Mouse (Mus musculus) large intestine, adult 2 months (tissue): Measurements from ENCODE around the gene Ttll2. TPM values are rescaled to one million over a fixed set of nuclear protein-coding genes. Genes with fewer than 3 reads are reported as not detected.
"Not testable (repeated sequence)": the region's sequence is repeated elsewhere in the genome, so short reads cannot be mapped to it uniquely, and the experiment has no call there.

Experiments
- DNase-seq: peaks from one replicate; pipeline ENCODE4 v3.0.0-alpha.2; 2012; ENCODE audit warnings: low read depth, low spot score
- WGBS: fragments of 180-500 bp; shearing (Covaris S2); methylation state at CpG from one replicate; pipeline ENCODE4 v1.1.7; 2018; 5-methylcytosine and 5-hydroxymethylcytosine counted together
- polyA plus RNA-seq: library from polyadenylated mRNA; depleted of rRNA; stranded (reverse); fragments of >200 nt; gene quantifications from 2 replicates; pipeline ENCODE4 v1.2.3, GENCODE M21; 2012; rRNA removed

The Ttll2 gene
- polyA plus RNA-seq, 1 experiment = 2.1 TPM

DNA sequence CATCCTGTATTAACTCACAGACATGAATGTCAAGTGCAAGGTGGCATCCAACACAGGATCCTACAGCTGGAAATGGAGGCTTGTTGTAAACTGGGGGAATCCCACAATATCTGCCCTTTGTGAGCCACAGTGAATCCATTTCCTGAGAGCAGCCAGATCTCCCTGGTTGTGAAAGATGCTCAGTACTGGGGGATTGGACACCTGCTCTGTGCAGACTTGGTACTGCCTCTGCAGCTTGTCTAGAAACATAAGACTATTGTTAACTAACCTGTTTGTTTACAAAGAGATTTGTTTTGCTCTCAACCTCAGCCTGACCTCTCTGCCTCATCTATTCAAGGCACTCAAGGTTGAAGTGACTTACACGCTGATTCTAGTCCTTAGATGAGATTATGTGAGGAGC lies 13.8 kb upstream of the Ttll2 start:
- 60% methylated on average over 1 of the region's 1 CpGs for WGBS
- DNase-seq = not testable (repeated sequence)

DNA sequence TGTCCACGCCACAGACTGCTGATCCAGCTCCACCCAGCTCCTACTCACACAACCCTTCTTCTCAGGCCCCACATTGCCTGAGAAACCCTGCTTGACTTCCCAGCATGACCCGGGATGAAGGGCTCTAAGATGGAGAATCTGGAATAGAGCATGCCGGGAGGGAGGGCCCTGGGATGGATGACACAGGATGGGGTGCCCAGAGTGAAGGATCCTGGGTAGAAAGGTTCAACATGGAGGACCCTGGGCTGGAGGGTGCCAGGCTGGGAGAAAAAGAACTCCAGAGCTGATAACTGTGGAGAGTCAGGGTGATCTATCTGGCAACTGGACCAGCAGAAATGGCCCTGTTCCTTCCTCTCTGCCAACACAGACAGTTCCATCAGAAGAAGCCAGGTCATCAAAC lies 13.1 kb upstream of the Ttll2 start:
- WGBS = 57% methylated on average over 1 of the region's 3 CpGs

DNA sequence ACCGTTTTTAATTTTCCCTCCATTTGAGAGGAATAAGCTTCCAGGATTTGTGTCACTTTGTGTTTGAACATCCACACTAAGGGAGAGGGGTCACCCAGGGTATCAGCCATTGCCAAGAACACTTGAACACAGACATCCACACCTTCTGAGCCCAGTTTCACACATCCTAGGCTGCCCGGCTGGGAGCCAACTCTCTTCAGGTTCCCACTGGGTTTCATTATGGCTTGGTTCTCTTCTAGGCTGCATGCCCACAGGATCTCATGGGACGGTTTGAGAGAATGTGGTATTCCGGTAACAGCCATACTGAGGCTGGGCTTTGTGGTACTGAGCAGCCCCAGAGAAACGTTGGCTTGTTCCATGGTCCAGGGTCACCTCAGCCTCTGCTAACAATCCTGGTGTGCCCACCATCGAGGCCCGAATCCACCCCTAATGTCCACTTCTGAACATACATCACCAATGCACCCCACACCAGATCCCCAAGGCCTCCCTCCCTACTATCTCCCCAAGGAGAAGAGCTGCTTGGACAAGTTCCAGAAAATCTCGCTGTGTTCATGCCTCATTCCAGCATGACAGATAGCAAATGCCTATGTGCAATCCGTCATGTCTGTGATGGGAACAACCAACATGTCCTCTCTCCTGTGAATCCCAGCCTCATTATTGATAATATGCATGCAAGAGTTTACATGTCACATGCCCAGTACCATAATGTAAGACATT lies 8.4 kb upstream of the Ttll2 start:
- DNase-seq = not testable (repeated sequence)
- 84% methylated on average over 9 of the region's 9 CpGs for WGBS

More for the DNA sequence above, 13.1 kb upstream of the Ttll2 start:
- not testable (repeated sequence) for DNase-seq

DNA sequence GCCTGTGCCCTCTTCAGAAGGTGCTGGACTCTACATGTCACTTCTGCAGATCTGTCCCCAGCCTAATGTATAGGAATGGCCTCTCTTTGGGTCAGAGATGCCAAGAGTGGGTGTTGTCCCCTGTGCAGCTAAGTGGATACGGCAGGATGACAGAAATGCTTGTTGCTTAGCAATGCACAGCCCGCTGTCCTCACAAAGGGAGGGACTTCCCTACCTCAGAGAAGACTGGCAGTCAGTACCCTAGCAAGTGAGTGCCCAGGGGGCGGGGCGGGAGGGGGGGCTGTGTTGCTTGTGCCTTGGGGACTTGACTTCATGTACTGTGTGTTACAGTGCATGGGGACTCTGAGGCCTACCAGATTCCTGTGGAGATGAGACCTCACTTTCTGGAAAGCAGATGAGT lies 7.3 kb upstream of the Ttll2 start:
- not testable (repeated sequence) for DNase-seq
- WGBS = 67% methylated on average over 4 of the region's 4 CpGs

DNA sequence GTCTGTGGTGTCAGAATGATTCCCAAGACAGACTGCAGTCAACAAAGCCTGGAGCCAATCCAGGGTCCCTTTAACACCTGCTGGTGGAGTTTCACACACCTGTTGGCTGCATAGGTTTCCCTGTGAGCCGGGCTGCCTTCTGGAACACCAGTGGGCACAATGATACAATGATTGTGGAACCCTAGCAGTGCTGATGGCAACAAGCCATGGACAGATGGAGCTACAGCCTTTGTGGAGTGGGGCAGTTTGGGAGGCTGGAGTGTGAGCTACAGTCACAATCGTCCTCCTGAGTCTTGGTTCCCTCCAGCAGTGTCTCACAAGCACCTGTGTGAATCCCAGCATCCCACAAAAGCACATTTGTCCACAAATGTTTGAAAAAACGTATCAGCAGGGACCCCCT lies 3.7 kb downstream of the Ttll2 start:
- WGBS = 43% methylated on average over 2 of the region's 3 CpGs
- not testable (repeated sequence) for DNase-seq

DNA sequence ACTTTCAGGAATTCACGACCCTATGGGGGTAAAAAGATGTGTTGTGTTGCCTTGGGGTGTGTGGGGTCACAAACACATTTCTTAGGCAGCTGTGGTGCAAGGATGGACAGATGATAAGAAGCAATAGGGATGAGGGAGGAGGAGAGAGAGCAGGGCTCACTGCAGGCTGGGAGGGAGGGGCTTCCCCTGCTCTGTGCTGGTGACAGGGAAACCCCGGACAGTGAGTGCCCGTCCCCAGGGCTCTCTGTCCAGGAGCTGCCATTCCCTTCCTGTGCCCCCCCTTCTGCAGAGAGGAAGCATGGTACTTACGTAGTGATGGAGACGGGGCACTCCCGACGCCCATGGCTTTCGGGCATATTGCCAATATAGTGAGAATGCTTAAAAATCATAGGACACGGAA lies 15.1 kb downstream of the Ttll2 start:
- not testable (repeated sequence) for DNase-seq
- WGBS = 37% methylated on average over 9 of the region's 9 CpGs

DNA sequence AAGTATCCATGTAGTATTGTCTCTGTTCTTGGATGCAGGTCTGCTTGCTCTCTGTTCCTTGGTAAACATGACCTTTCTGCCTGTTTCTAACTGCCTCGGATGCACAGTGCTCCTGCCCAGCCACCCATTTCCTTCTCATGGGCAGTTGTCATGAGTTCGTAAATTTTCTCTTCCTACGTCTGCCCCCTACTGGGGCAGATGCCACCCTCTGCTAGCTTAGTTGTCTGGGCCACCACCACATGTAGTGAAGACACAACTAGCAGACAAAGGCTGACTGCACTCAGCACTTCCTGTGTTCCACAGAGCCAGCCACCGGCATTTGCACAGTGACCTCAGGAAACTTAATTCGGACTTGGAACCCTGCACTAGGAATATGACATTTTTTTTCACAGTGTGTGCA lies 19.8 kb downstream of the Ttll2 start:
- 50% methylated on average over 4 of the region's 5 CpGs for WGBS
- DNase-seq = not testable (repeated sequence)

DNA sequence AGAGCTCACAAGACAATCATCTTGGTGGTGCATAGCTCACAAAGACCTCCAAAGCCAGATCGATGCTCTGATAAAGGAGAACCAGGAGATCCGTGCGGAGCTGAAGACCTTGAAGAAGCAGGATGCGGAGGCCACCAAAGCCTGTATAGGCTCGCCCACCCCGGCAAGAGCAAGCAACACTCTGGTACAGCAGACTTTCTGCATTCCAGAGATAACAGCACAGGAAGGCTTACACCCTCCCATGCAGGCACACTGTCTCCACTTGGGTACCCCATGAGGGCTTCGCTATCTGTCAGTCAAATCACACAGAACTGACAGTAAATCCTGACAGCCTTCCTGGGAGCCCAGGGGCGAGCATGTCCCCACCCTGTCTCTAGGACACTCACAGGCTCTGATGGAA lies 26.1 kb downstream of the Ttll2 start:
- WGBS = 46% methylated on average over 7 of the region's 8 CpGs
- DNase-seq = not testable (repeated sequence)

DNA sequence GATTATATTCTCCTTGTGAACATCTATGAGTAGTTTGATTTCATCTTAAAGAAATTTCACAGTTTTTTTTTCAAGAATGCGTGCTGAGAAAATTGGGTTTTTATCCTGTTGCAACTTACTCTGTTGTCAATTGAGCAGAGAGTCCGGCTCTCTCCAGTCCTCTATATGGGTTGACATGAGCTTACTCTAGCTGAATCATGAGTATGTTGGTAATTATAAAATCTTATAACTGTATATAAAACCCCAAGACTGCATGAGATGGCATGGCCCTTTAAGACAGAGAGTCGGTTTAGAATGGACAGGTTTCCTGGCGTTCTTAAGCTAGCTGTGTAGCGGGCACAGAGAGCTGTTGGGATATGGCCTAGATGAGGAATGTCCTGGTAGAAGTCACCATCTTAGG lies 28.1 kb downstream of the Ttll2 start, which contains the start of gene Tcp10a:
Gene Tcp10a (plus strand): TSS at position 301 of the 400 bp plus-strand sequence.
- DNase-seq = not testable (repeated sequence)
- 90% methylated on average over 5 of the region's 5 CpGs for WGBS

DNA sequence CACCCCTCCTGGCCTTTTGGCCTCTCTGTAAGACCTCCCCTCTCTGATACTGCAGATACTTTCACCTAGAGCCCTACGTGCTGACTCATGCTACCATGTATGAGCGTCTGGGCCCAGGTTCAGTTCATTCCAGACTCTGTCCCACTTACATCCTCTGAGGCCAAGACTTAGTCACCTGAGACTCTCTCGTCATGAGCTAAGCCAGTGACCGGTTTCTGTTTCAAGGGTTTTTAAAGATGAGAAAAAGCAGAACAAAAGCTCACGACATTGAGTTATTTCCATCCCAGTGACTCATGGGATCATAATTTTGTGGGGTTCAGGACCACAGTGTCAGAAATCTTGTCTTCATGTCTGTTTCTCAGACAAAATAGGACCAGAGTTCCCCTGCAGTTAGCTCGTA lies 32.7 kb downstream of the Ttll2 start:
- DNase-seq = not testable (repeated sequence)
- 76% methylated on average over 6 of the region's 6 CpGs for WGBS

DNA sequence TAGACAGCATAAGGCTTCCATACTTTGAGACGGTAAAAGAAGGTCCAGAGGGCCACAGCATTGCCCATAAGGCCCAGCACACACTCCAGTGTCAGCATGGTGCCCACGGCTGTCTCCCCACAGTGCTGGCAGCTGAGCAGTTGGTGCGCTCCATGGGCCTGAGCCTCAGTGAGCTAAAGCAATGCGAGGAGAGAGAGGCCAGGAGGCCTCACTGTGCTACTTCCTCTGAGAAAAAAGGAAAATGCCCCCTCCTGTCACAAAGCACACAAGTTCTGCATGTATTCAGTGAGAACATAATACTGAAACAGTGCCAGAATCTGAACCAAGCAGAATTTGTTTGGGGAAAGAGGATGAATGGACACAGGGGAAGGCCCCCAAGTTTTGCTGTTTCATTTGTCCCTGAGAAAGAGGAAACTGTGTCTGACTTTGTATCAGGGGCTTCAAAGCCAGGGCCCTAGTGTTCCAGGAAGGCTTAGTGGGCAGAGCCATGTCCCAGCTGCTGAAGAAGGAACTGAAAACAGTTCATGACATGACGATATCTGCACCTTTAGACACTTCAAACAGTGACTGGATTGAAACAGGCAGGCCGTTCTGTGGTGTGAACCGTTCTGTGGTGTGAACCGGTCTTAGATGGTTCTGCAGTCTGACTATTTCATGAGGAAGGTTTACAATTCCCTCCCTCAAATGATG lies 36.7 kb downstream of the Ttll2 start:
- DNase-seq = not testable (repeated sequence)

DNA sequence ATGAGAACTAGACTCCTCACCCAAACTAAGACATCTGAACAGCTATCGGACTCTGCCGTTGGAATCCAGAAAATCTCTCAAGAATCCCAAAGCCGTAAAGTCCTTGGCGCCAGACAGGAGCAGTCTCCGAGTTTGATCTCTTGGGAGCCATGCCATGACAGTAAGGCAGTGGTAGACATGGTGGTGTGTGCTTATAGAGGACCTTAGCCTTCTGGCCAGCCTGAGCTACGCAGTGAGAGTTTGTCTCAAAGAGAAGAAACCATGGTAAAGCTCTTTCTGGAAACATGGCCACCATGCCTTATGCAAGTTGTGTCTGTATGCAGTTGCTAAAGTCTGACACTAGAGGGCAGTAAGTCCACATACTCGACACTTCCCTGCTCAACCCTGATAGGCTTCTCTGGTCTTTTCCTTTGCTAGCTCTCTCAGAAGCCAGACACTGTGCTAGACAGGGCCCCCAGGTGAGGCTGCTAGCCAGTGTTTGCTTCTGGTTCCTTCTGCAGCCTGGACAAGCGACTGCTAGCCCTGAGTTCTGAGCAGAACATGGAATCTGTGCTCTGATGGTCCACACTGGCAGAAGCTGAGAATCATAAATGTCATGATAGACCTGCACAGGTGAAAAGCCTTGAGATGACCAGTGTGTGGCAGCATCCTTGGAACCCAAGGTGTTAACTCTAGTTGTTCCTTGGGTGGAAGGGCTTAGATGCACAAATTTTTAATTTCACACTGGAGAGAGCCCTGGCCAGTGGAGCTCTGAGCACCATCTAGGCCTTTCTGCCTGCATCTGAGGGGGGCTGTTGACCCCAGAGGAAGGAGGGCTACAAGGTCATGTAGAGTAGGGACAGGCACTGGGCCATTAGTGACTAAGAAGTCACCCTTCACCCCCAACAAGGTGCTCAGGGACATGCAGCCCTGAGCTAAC lies 46.0 kb downstream of the Ttll2 start:
- 46% methylated on average over 8 of the region's 8 CpGs for WGBS
- not testable (repeated sequence) for DNase-seq

More for the DNA sequence above, 36.7 kb downstream of the Ttll2 start:
- 77% methylated on average over 7 of the region's 8 CpGs for WGBS

Other genes with a start within 250 kb of the Ttll2 start
- 2.3 and 2.9 TPM in 2 replicates for gene Rps6ka2, start 182.6 kb downstream of the Ttll2 start, polyA plus RNA-seq
- not detected in 2 replicates for gene Tcp10a, start 28.1 kb downstream of the Ttll2 start, polyA plus RNA-seq
- gene Gm49630, start 19.3 kb upstream of the Ttll2 start, polyA plus RNA-seq = 1.5 TPM in 1 of 2 replicates, not detected in the other
- 8.8 and 46.1 TPM in 2 replicates for gene Unc93a2, start 32.8 kb upstream of the Ttll2 start, polyA plus RNA-seq